Mouse (Mus musculus): Measurements from ENCODE around the gene Far1. TPM values are rescaled to one million over a fixed set of nuclear protein-coding genes. Genes with fewer than 3 reads are reported as not detected.

Gene Far1
- total and polyA plus RNA-seq, 2 experiments from 2014 or later = 14.8 to 25.0 TPM

GRCm38 (mm10) chr7:113571121-113571520, 57.5 kb downstream of the Far1 start:
- no peak overlapping the region for H3K4me2 ChIP-seq (ENCODE audit: low read depth, low read length)
- H3K4me1 ChIP-seq (ENCODE audit: control insufficient read depth, insufficient read depth) = no peaks in the 10 kb centered on the region
- ATAC-seq (ENCODE audit: insufficient read depth, low read depth) (no peak), DNase-seq (ENCODE audit: low spot score) (no peak)
- H3K36me3 ChIP-seq (replicated peaks; ENCODE audit: control insufficient read depth, insufficient read depth, low read length) = peaks cover 14% of the 10 kb centered on the region
- H3K9ac ChIP-seq (replicated peaks; ENCODE audit: low read depth, low read length) = no peak overlapping the region
- 56% methylated on average over 6 of the region's 6 CpGs for WGBS
- H3K27me3 ChIP-seq (ENCODE audit: control insufficient read depth, insufficient read depth, low read length) = no peaks in the 10 kb centered on the region
- H3K27ac ChIP-seq (ENCODE audit: low read depth) = no peak overlapping the region
- H3K4me3 ChIP-seq (ENCODE audit: low read depth, low read length) = no peak overlapping the region
- no peaks in the 10 kb centered on the region for H3K9me3 ChIP-seq (replicated peaks; ENCODE audit: control insufficient read depth, low read length)
- TF ChIP-seq EP300 (IDR thresholded peaks at IDR 0.05; ENCODE audit: low read depth) (no peak), CTCF (IDR thresholded peaks at IDR 0.05; ENCODE audit: low read depth) (no peak)

DNA sequence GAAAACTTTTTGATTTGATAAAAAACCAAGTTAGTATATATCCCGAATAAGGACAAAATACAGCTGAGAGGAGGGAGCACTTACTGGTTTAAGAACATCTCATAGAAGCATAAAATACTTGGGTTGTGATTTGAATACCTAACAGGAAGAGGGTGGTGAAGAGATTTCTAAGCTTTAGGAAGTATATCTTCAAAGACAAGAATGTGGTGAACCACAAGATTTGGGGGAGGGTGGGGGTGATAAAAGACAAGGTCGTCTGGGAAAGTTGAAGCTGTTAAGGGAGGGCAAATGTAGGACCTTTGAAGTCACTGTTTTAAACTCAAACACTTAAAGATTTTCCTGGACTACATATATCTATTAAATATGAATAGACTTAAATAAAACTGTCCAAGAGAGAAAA, 59.1 kb downstream of the Far1 start:
- no peak overlapping the region for H3K4me2 ChIP-seq (ENCODE audit: low read depth, low read length)
- H3K27me3 ChIP-seq (ENCODE audit: control insufficient read depth, insufficient read depth, low read length) = no peaks in the 10 kb centered on the region
- H3K4me1 ChIP-seq (ENCODE audit: control insufficient read depth, insufficient read depth) = no peaks in the 10 kb centered on the region
- no peak overlapping the region for H3K4me3 ChIP-seq (ENCODE audit: low read depth, low read length)
- 53% methylated on average over 2 of the region's 2 CpGs for WGBS
- H3K9me3 ChIP-seq (replicated peaks; ENCODE audit: control insufficient read depth, low read length) = no peaks in the 10 kb centered on the region
- DNase-seq (ENCODE audit: low spot score) = no peak
- ATAC-seq (ENCODE audit: insufficient read depth, low read depth) = no peak
- TF ChIP-seq CTCF (IDR thresholded peaks at IDR 0.05; ENCODE audit: low read depth) (no peak), EP300 (IDR thresholded peaks at IDR 0.05; ENCODE audit: low read depth) (no peak)
- no peak overlapping the region for H3K9ac ChIP-seq (replicated peaks; ENCODE audit: low read depth, low read length)
- no peak overlapping the region for H3K27ac ChIP-seq (ENCODE audit: low read depth)
- H3K36me3 ChIP-seq (replicated peaks; ENCODE audit: control insufficient read depth, insufficient read depth, low read length) = peaks cover 9% of the 10 kb centered on the region

DNA sequence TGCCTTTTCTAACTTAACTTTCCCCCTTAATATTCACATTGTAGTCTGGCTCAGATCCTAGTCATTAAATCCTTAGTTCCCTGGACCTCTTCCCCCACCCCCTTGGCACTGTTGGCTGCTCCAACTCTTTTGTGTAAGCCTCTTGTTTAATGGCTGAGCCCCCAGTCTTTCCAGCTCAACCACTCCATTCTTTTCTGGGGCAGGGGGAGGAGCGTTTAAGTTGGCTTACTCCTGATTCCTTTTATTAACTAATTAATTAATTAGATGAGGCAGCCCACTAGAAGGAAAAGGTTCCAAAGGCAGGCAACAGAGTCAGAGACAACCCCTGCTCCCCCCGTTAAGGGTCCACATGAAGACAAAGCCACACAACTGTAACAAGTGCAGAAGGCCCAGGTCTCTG, 68.5 kb downstream of the Far1 start:
- 90% methylated on average over 2 of the region's 2 CpGs for WGBS
- Histone ChIP-seq H3K9me3 (replicated peaks; ENCODE audit: control insufficient read depth, low read length) (no peaks in the 10 kb centered on the region), H3K36me3 (replicated peaks; ENCODE audit: control insufficient read depth, insufficient read depth, low read length) (no peaks in the 10 kb centered on the region), H3K4me2 (ENCODE audit: low read depth, low read length) (no peak overlapping the region), H3K27ac (ENCODE audit: low read depth) (no peak overlapping the region), H3K9ac (replicated peaks; ENCODE audit: low read depth, low read length) (no peak overlapping the region), H3K4me1 (ENCODE audit: control insufficient read depth, insufficient read depth) (no peaks in the 10 kb centered on the region), H3K4me3 (ENCODE audit: low read depth, low read length) (no peak overlapping the region), H3K27me3 (ENCODE audit: control insufficient read depth, insufficient read depth, low read length) (no peaks in the 10 kb centered on the region)
- DNase-seq (ENCODE audit: low spot score) (no peak), ATAC-seq (ENCODE audit: insufficient read depth, low read depth) (no peak)
- no peak for TF ChIP-seq CTCF (IDR thresholded peaks at IDR 0.05; ENCODE audit: low read depth)
- no peak for TF ChIP-seq EP300 (IDR thresholded peaks at IDR 0.05; ENCODE audit: low read depth)

GRCm38 (mm10) chr7:113589211-113589610, 75.6 kb downstream of the Far1 start:
- H3K36me3 ChIP-seq (replicated peaks; ENCODE audit: control insufficient read depth, insufficient read depth, low read length) = no peaks in the 10 kb centered on the region
- no peaks in the 10 kb centered on the region for H3K9me3 ChIP-seq (replicated peaks; ENCODE audit: control insufficient read depth, low read length)
- WGBS = 85% methylated on average over 2 of the region's 2 CpGs
- ATAC-seq (ENCODE audit: insufficient read depth, low read depth) (no peak), DNase-seq (ENCODE audit: low spot score) (no peak)
- no peak overlapping the region for H3K4me3 ChIP-seq (ENCODE audit: low read depth, low read length)
- no peak overlapping the region for H3K9ac ChIP-seq (replicated peaks; ENCODE audit: low read depth, low read length)
- TF ChIP-seq EP300 (IDR thresholded peaks at IDR 0.05; ENCODE audit: low read depth) (no peak), CTCF (IDR thresholded peaks at IDR 0.05; ENCODE audit: low read depth) (no peak)
- H3K4me1 ChIP-seq (ENCODE audit: control insufficient read depth, insufficient read depth) = no peaks in the 10 kb centered on the region
- H3K4me2 ChIP-seq (ENCODE audit: low read depth, low read length) = no peak overlapping the region
- no peaks in the 10 kb centered on the region for H3K27me3 ChIP-seq (ENCODE audit: control insufficient read depth, insufficient read depth, low read length)
- H3K27ac ChIP-seq (ENCODE audit: low read depth) = no peak overlapping the region

DNA sequence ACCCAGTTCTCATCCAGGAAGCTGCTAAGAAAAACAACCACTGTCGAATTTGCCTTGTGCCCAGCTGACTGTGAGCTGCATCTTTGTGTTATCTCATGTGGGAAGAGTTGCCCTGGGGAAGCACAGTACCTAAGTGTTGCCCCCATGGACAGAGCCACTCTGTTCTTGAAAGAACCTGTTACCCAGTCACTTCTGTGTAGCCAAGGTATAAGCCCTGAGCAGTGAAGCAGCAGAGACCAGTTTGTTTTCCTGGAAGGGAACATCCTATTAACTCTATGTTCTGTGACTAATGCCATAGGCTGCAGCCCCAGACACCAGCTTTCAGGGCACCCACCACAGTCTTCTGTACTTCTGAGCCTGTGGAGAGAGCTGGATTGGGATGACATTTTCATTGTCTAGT, 76.7 kb downstream of the Far1 start:
- no peaks in the 10 kb centered on the region for H3K4me1 ChIP-seq (ENCODE audit: control insufficient read depth, insufficient read depth)
- no peak overlapping the region for H3K27ac ChIP-seq (ENCODE audit: low read depth)
- H3K9me3 ChIP-seq (replicated peaks; ENCODE audit: control insufficient read depth, low read length) = no peaks in the 10 kb centered on the region
- no peak overlapping the region for H3K9ac ChIP-seq (replicated peaks; ENCODE audit: low read depth, low read length)
- TF ChIP-seq CTCF (IDR thresholded peaks at IDR 0.05; ENCODE audit: low read depth) (no peak), EP300 (IDR thresholded peaks at IDR 0.05; ENCODE audit: low read depth) (no peak)
- no peak overlapping the region for H3K4me3 ChIP-seq (ENCODE audit: low read depth, low read length)
- no peak overlapping the region for H3K4me2 ChIP-seq (ENCODE audit: low read depth, low read length)
- ATAC-seq (ENCODE audit: insufficient read depth, low read depth) (no peak), DNase-seq (ENCODE audit: low spot score) (no peak)
- 33% methylated on average over 1 of the region's 1 CpGs for WGBS
- H3K36me3 ChIP-seq (replicated peaks; ENCODE audit: control insufficient read depth, insufficient read depth, low read length) = no peaks in the 10 kb centered on the region
- no peaks in the 10 kb centered on the region for H3K27me3 ChIP-seq (ENCODE audit: control insufficient read depth, insufficient read depth, low read length)

DNA sequence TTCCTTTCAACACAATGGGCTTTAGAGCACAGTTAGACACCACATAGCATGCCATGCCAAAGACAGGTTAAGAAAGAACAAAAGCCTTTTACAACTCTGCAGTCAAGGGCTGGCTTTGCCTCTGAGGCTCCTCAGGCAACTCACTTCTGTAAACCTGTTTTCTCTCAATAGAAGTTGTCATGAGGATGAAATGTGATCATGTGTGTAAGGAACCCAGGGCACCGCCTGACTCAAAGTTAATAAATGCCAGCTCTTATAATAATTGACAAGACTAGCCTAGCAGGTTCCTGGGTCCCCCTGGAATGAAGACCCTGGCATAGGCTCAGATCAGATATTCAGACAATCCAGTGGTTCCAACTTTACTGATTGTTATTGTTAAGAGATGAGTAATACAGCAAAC, 77.5 kb downstream of the Far1 start:
- no peak for DNase-seq (ENCODE audit: low spot score)
- WGBS = 72% methylated on average over 1 of the region's 1 CpGs
- H3K27me3 ChIP-seq (ENCODE audit: control insufficient read depth, insufficient read depth, low read length) = no peaks in the 10 kb centered on the region
- no peaks in the 10 kb centered on the region for H3K9me3 ChIP-seq (replicated peaks; ENCODE audit: control insufficient read depth, low read length)
- no peak overlapping the region for H3K27ac ChIP-seq (ENCODE audit: low read depth)
- H3K4me3 ChIP-seq (ENCODE audit: low read depth, low read length) = no peak overlapping the region
- no peak overlapping the region for H3K9ac ChIP-seq (replicated peaks; ENCODE audit: low read depth, low read length)
- no peaks in the 10 kb centered on the region for H3K36me3 ChIP-seq (replicated peaks; ENCODE audit: control insufficient read depth, insufficient read depth, low read length)
- no peak for TF ChIP-seq EP300 (IDR thresholded peaks at IDR 0.05; ENCODE audit: low read depth)
- TF ChIP-seq CTCF (IDR thresholded peaks at IDR 0.05; ENCODE audit: low read depth) = no peak
- ATAC-seq (ENCODE audit: insufficient read depth, low read depth) = no peak
- no peaks in the 10 kb centered on the region for H3K4me1 ChIP-seq (ENCODE audit: control insufficient read depth, insufficient read depth)
- H3K4me2 ChIP-seq (ENCODE audit: low read depth, low read length) = no peak overlapping the region

Data from heart, postnatal 0 days (tissue).